Mouse (Mus musculus) E14TG2a.4 (cell line): ENCODE results near the gene Dgkk.

Source experiments
- CTCF ChIP-seq: conservative IDR thresholded peaks from 2 replicates; pipeline ENCODE4 v1.5.1; 2014; ENCODE audit warnings: low read length
- NANOG ChIP-seq: IDR thresholded peaks from 2 replicates; pipeline ENCODE4 v1.6.1; 2014; ENCODE audit warnings: borderline replicate concordance, low read length, mixed read lengths

DNA sequence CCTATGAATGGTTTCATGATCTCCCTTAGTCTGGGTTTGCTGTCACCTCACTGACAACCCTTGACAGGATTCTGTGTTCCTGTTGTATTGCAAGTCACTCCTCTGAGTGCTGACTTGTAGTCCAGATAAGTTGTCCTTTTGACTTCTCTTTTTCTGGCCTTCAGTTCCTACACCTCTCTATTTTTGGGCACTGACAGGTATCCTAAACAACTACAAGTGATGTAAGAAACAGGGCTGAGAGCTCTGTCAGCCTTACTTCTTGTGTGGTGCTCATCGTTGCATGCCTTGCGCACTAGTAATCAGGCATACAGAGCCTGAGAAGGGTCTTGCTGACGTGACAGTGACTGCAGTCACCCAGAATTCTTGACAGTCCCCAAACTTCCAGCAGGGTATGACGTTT is 147.1 kb downstream of the Dgkk start:
- no peak for TF ChIP-seq CTCF
- no peak for TF ChIP-seq NANOG
